Mouse (Mus musculus): Measurements from ENCODE around the gene Spata5.
A peak's percentile ranks its signal among the peaks of the same experiment; 100 is the strongest.
"Not testable (repeated sequence)": the region's sequence is repeated elsewhere in the genome, so short reads cannot be mapped to it uniquely, and the experiment has no call there.

Gene Spata5

GRCm38 (mm10) chr3:37569661-37570566 lies 150.2 kb downstream of the Spata5 start:
- no peak for DNase-seq (ENCODE audit: low spot score in 2 of 2)

- DNase-seq (ENCODE audit: low spot score in 2 of 2): no peak
Observed at GRCm38 (mm10) chr3:37571633-37572032, 151.9 kb downstream of the Spata5 start.

- DNase-seq (ENCODE audit: low spot score in 2 of 2): no peak
Observed at GRCm38 (mm10) chr3:37572066-37572465, 152.4 kb downstream of the Spata5 start.

- no peak for DNase-seq (ENCODE audit: low spot score in 2 of 2)
Observed at GRCm38 (mm10) chr3:37576840-37577239, 157.1 kb downstream of the Spata5 start.

GRCm38 (mm10) chr3:37577706-37578105 lies 158.0 kb downstream of the Spata5 start:
- no peak for DNase-seq (ENCODE audit: low spot score in 2 of 2)

- no peak for DNase-seq (ENCODE audit: low spot score in 2 of 2)
Observed at GRCm38 (mm10) chr3:37584576-37584975, 164.9 kb downstream of the Spata5 start.

- no peak for DNase-seq (ENCODE audit: low spot score in 2 of 2)
Observed at GRCm38 (mm10) chr3:37585967-37586730, 166.5 kb downstream of the Spata5 start.

GRCm38 (mm10) chr3:37586731-37587578 lies 167.3 kb downstream of the Spata5 start:
- DNase-seq (ENCODE audit: low spot score in 2 of 2): no peak

- DNase-seq (ENCODE audit: low spot score in 2 of 2): no peak
Observed at GRCm38 (mm10) chr3:37595721-37596120, 176.0 kb downstream of the Spata5 start.

- no peak for DNase-seq (ENCODE audit: low spot score in 2 of 2)
Observed at GRCm38 (mm10) chr3:37596519-37596918, 176.8 kb downstream of the Spata5 start.

- no peak for DNase-seq (ENCODE audit: low spot score in 2 of 2)
Observed at GRCm38 (mm10) chr3:37597200-37597599, 177.5 kb downstream of the Spata5 start.

- not testable (repeated sequence) for DNase-seq (ENCODE audit: low spot score in 2 of 2)
Observed at GRCm38 (mm10) chr3:37599641-37600040, 179.9 kb downstream of the Spata5 start.

GRCm38 (mm10) chr3:37602356-37602755 lies 182.7 kb downstream of the Spata5 start:
- no peak for DNase-seq (ENCODE audit: low spot score in 2 of 2)

GRCm38 (mm10) chr3:37602890-37603289 lies 183.2 kb downstream of the Spata5 start:
- no peak for DNase-seq (ENCODE audit: low spot score in 2 of 2)

GRCm38 (mm10) chr3:37603541-37603940 lies 183.8 kb downstream of the Spata5 start:
- DNase-seq (ENCODE audit: low spot score in 2 of 2): no peak

GRCm38 (mm10) chr3:37604976-37605875 lies 185.5 kb downstream of the Spata5 start:
- DNase-seq (ENCODE audit: low spot score in 2 of 2): peak in 1 of 2 experiments; percentile 14

- DNase-seq (ENCODE audit: low spot score in 2 of 2): no peak
Observed at GRCm38 (mm10) chr3:37605876-37606238, 186.2 kb downstream of the Spata5 start.

- DNase-seq (ENCODE audit: low spot score in 2 of 2): no peak
Observed at GRCm38 (mm10) chr3:37608926-37609325, 189.2 kb downstream of the Spata5 start.

GRCm38 (mm10) chr3:37610670-37611069 lies 191.0 kb downstream of the Spata5 start:
- DNase-seq (ENCODE audit: low spot score in 2 of 2): no peak

GRCm38 (mm10) chr3:37613722-37614121 lies 194.0 kb downstream of the Spata5 start:
- no peak for DNase-seq (ENCODE audit: low spot score in 2 of 2)
